Mouse (Mus musculus) kidney, adult 2 months (tissue): ENCODE measurements around the gene Rnf24.

ENCODE experiments used
- CTCF ChIP-seq: fragments of 200-500 bp; conservative IDR thresholded peaks from 2 replicates; pipeline ENCODE4 v1.5.1; 2011; ENCODE audit warnings: low read depth, mild to moderate bottlenecking, control low read depth, low read length, moderate library complexity, mixed read lengths; ENCODE audit not compliant: insufficient read depth, insufficient read length
- POLR2A ChIP-seq: fragments of 200-500 bp; IDR thresholded peaks from one replicate; pipeline ENCODE4 v1.6.1; 2011; ENCODE audit warnings: low read depth, low read length, control low read depth

GRCm38 (mm10) chr2:131276722-131277121 is 76.0 kb downstream of the Rnf24 start:
- TF ChIP-seq POLR2A, result no peak
- TF ChIP-seq CTCF, result no peak
